Mouse (Mus musculus): Measurements from ENCODE around the gene Rerg.
"Not testable (repeated sequence)": the region's sequence is repeated elsewhere in the genome, so short reads cannot be mapped to it uniquely, and the experiment has no call there.

Gene Rerg

GRCm38 (mm10) chr6:137071466-137071865 is 98.8 kb downstream of the Rerg start:
- no peak for DNase-seq

GRCm38 (mm10) chr6:137065506-137065905 is 104.8 kb downstream of the Rerg start:
- DNase-seq: no peak

- DNase-seq: no peak
These were observed 105.5 kb downstream of the Rerg start for GRCm38 (mm10) chr6:137064786-137065185.

GRCm38 (mm10) chr6:137063239-137063940 is 106.9 kb downstream of the Rerg start:
- no peak for DNase-seq

GRCm38 (mm10) chr6:137061880-137062531 is 108.3 kb downstream of the Rerg start:
- DNase-seq: no peak

- DNase-seq: no peak
These were observed 109.7 kb downstream of the Rerg start for GRCm38 (mm10) chr6:137060595-137060994.

GRCm38 (mm10) chr6:137058257-137058656 is 112.0 kb downstream of the Rerg start:
- no peak for DNase-seq

GRCm38 (mm10) chr6:137054073-137054472 is 116.2 kb downstream of the Rerg start:
- no peak for DNase-seq

- peak; percentile 29 for DNase-seq
These were observed 116.8 kb downstream of the Rerg start for GRCm38 (mm10) chr6:137053464-137053863.

GRCm38 (mm10) chr6:137053006-137053405 is 117.3 kb downstream of the Rerg start:
- DNase-seq: no peak

- no peak for DNase-seq
These were observed 123.3 kb downstream of the Rerg start for GRCm38 (mm10) chr6:137047036-137047435.

- no peak for DNase-seq
These were observed 125.2 kb downstream of the Rerg start for GRCm38 (mm10) chr6:137045011-137045504.

GRCm38 (mm10) chr6:137035611-137036395 is 134.5 kb downstream of the Rerg start:
- DNase-seq: not testable (repeated sequence)

- no peak for DNase-seq
These were observed 139.6 kb downstream of the Rerg start for GRCm38 (mm10) chr6:137030611-137031097.

- no peak for DNase-seq
These were observed 140.2 kb downstream of the Rerg start for GRCm38 (mm10) chr6:137029931-137030610.

- no peak for DNase-seq
These were observed 144.8 kb downstream of the Rerg start for GRCm38 (mm10) chr6:137025461-137025860.

GRCm38 (mm10) chr6:137024541-137024940 is 145.8 kb downstream of the Rerg start:
- no peak for DNase-seq

- DNase-seq: no peak
These were observed 152.9 kb downstream of the Rerg start for GRCm38 (mm10) chr6:137017216-137017973.

GRCm38 (mm10) chr6:137014346-137014745 is 156.0 kb downstream of the Rerg start:
- DNase-seq: no peak

GRCm38 (mm10) chr6:137011187-137011586 is 159.1 kb downstream of the Rerg start:
- DNase-seq: no peak

Data from thymus, postnatal 14 days (tissue).